ENCODE assay signal across 9 mouse cellular contexts in genomic region chr10:115623956-115624671, GRCm38 (mm10). TPM values are rescaled to one million over a fixed set of nuclear protein-coding genes. Genes with fewer than 3 reads are reported as not detected.
DNase-seq lines count a peak whose midpoint lies in the region; ATAC-seq and TF ChIP-seq lines count a peak whose summit lies in the region.
"Had no signal": no experiment of that assay in that cellular context is flagged by ENCODE, and none has a peak within 500 bp of the region (broad histone marks: within the 10 kb centered on the region; RNA-seq: fewer than 3 reads in every experiment).

No protein-coding gene starts in this region.

- no peaks in the 10 kb centered on the region for H3K9me3 ChIP-seq in embryonic facial prominence, embryonic 14.5 days (ENCODE audit: control insufficient read depth, low read length)
- no peaks in the 10 kb centered on the region for H3K9me3 ChIP-seq in kidney, postnatal 0 days (replicated peaks; ENCODE audit: low read length)
- H3K9me3 ChIP-seq in intestine, postnatal 0 days (ENCODE audit: control insufficient read depth), result no peaks in the 10 kb centered on the region

- TF ChIP-seq POLR2A in lung, adult 2 months (IDR thresholded peaks at IDR 0.05; ENCODE audit: borderline replicate concordance, extremely low read depth, low read depth, low read length), result no peak

- peak; percentile 88 for ATAC-seq in embryonic facial prominence, embryonic 14.5 days (ENCODE audit: low read depth)
- ATAC-seq in kidney, postnatal 0 days (replicated peaks; ENCODE audit: low FRiP score, low read depth), result no peak
- no peak for ATAC-seq in intestine, postnatal 0 days

- no peak for TF ChIP-seq CTCF in kidney, postnatal 0 days (IDR thresholded peaks at IDR 0.05; ENCODE audit: low read depth)
- no peak for TF ChIP-seq CTCF in lung, adult 2 months (IDR thresholded peaks at IDR 0.05; ENCODE audit: insufficient read depth, low read length)
- TF ChIP-seq CTCF in intestine, postnatal 0 days (IDR thresholded peaks at IDR 0.05; ENCODE audit: low read depth), result no peak

- H3K4me1 ChIP-seq in embryonic facial prominence, embryonic 14.5 days (ENCODE audit: control insufficient read depth, insufficient read depth, low read length), result peaks cover 9% of the 10 kb centered on the region; the same call in 1 of the 2 replicates
- no peaks in the 10 kb centered on the region for H3K4me1 ChIP-seq in kidney, postnatal 0 days (replicated peaks; ENCODE audit: insufficient read depth, low read length)
- peaks cover 3% of the 10 kb centered on the region for H3K4me1 ChIP-seq in lung, adult 2 months (ENCODE audit: control insufficient read depth, insufficient read depth, low read length)
- no peaks in the 10 kb centered on the region for H3K4me1 ChIP-seq in intestine, postnatal 0 days (replicated peaks; ENCODE audit: control insufficient read depth, insufficient read depth, low read length)

- H3K36me3 ChIP-seq in embryonic facial prominence, embryonic 14.5 days (ENCODE audit: control insufficient read depth, insufficient read depth, low read length), result no peaks in the 10 kb centered on the region
- H3K36me3 ChIP-seq in kidney, postnatal 0 days (ENCODE audit: insufficient read depth, low read length), result no peaks in the 10 kb centered on the region
- no peaks in the 10 kb centered on the region for H3K36me3 ChIP-seq in intestine, postnatal 0 days (ENCODE audit: control insufficient read depth, insufficient read depth)

- H3K27me3 ChIP-seq in embryonic facial prominence, embryonic 14.5 days (replicated peaks; ENCODE audit: control insufficient read depth, insufficient read depth, low read length), result no peaks in the 10 kb centered on the region
- no peaks in the 10 kb centered on the region for H3K27me3 ChIP-seq in kidney, postnatal 0 days (ENCODE audit: insufficient read depth, low read length)
- H3K27me3 ChIP-seq in intestine, postnatal 0 days (replicated peaks; ENCODE audit: control insufficient read depth, insufficient read depth, low read length), result no peaks in the 10 kb centered on the region

- 0 out of 2 replicates have a peak overlapping the region, but pooled peaks have one; percentile 15 for H3K27ac ChIP-seq in embryonic facial prominence, embryonic 14.5 days (replicated peaks; ENCODE audit: low read depth, low read length)
- H3K27ac ChIP-seq in kidney, postnatal 0 days, result no peak overlapping the region
- no peak overlapping the region for H3K27ac ChIP-seq in intestine, postnatal 0 days (ENCODE audit: low read depth, low read length)

- no peak overlapping the region for H3K4me3 ChIP-seq in embryonic facial prominence, embryonic 14.5 days (ENCODE audit: low read depth, low read length)
- no peak overlapping the region for H3K4me3 ChIP-seq in kidney, postnatal 0 days (replicated peaks; ENCODE audit: low read depth, low read length)
- H3K4me3 ChIP-seq in lung, adult 2 months (replicated peaks; ENCODE audit: extremely low read depth, low read depth, low read length), result no peak overlapping the region
- no peak overlapping the region for H3K4me3 ChIP-seq in intestine, postnatal 0 days (ENCODE audit: low read depth, low read length)

- no peak overlapping the region for H3K9ac ChIP-seq in embryonic facial prominence, embryonic 14.5 days (ENCODE audit: low read depth, low read length)
- no peak overlapping the region for H3K9ac ChIP-seq in kidney, postnatal 0 days (ENCODE audit: low read depth, low read length)
- no peak overlapping the region for H3K9ac ChIP-seq in intestine, postnatal 0 days (ENCODE audit: low read depth, low read length)

- WGBS in embryonic facial prominence, embryonic 14.5 days, result 36% methylated on average over 15 of the region's 15 CpGs
- WGBS in kidney, postnatal 0 days, result 40% methylated on average over 15 of the region's 15 CpGs
- WGBS in lung, adult 2 months, result 34% methylated on average over 15 of the region's 15 CpGs
- 69% methylated on average over 15 of the region's 15 CpGs for WGBS in intestine, postnatal 0 days

- DNase-seq in heart, postnatal 4 days, result peak; percentile 6
- DNase-seq in heart, adult 9 months (ENCODE audit: low spot score in 2 of 2), result no peak
- DNase-seq in embryonic facial prominence, embryonic 14.5 days (ENCODE audit: low spot score), result peak; percentile 84
- peak; percentile 41 for DNase-seq in kidney, postnatal 0 days (ENCODE audit: low spot score)
- DNase-seq in lung, adult 2 months, result peak; percentile 34
- DNase-seq in right cerebral cortex, postnatal 4 days, result peak; percentile 36
- no peak for DNase-seq in cerebellum, postnatal 36 days

- peak overlapping the region; percentile 23; the same call in 1 of the 2 replicates for H3K4me2 ChIP-seq in embryonic facial prominence, embryonic 14.5 days (ENCODE audit: low read depth, low read length)
- no peak overlapping the region for H3K4me2 ChIP-seq in kidney, postnatal 0 days (ENCODE audit: low read length)
- no peak overlapping the region for H3K4me2 ChIP-seq in intestine, postnatal 0 days (replicated peaks; ENCODE audit: low read depth)

RNA-seq across cellular contexts. Expression of gene Lgr5, which starts 36.5 kb away (rescaled TPM):
- under 1 TPM; 0.09 to 0.26 TPM for total RNA-seq in heart, postnatal 4 days (2021)
- 10.4 and 13.1 TPM in 2 replicates for polyA plus RNA-seq in embryonic facial prominence, embryonic 14.5 days (2014; fragmentation: Nextera tagmentation; extraction: Ambion mirVana)
- polyA plus RNA-seq in kidney, postnatal 0 days (2015; fragmentation: Nextera tagmentation; extraction: Ambion mirVana), result 3.7 and 4.4 TPM in 2 replicates
- 0.43 and 0.53 TPM in 2 replicates for polyA plus RNA-seq in lung, adult 2 months (2012; rRNA removed)
- polyA plus RNA-seq in intestine, postnatal 0 days (2015; fragmentation: Nextera tagmentation; extraction: Ambion mirVana), result 2.3 and 2.5 TPM in 2 replicates

RNA-seq across cellular contexts. Expression of gene A930009A15Rik, which starts 54.3 kb away (rescaled TPM):
- not detected for total RNA-seq in heart, postnatal 4 days (2021)
- 0.42 TPM in 1 of 2 replicates, not detected in the other for polyA plus RNA-seq in embryonic facial prominence, embryonic 14.5 days (2014; fragmentation: Nextera tagmentation; extraction: Ambion mirVana)
- 0.14 TPM in 1 of 2 replicates, not detected in the other for polyA plus RNA-seq in kidney, postnatal 0 days (2015; fragmentation: Nextera tagmentation; extraction: Ambion mirVana)
- polyA plus RNA-seq in lung, adult 2 months (2012; rRNA removed), result not detected in 2 replicates
- not detected in 2 replicates for polyA plus RNA-seq in intestine, postnatal 0 days (2015; fragmentation: Nextera tagmentation; extraction: Ambion mirVana)
- total RNA-seq: gastrocnemius, adult 8-10 months had no signal

Comparison
In these comparisons a context has a peak if more than half of its experiments do, and no peak if none do; other contexts are left out.
1. DNase-seq: peak in heart, postnatal 4 days (single experiment), embryonic facial prominence, embryonic 14.5 days (single experiment), kidney, postnatal 0 days (single experiment), lung, adult 2 months (single experiment) and right cerebral cortex, postnatal 4 days (single experiment); none in heart, adult 9 months (0 of 2) and cerebellum, postnatal 36 days (0 of 2).